Mouse (Mus musculus) lung, postnatal 36 days (tissue): ENCODE data around the gene Rbpjl.

Experiments used
- DNase-seq: peaks from one replicate; pipeline ENCODE4 v3.0.0; 2022; ENCODE audit warnings: mixed read lengths

The Rbpjl gene

GRCm38 (mm10) chr2:164449341-164450042 is 46.6 kb downstream of the Rbpjl start:
- DNase-seq: peak; percentile 59

DNA sequence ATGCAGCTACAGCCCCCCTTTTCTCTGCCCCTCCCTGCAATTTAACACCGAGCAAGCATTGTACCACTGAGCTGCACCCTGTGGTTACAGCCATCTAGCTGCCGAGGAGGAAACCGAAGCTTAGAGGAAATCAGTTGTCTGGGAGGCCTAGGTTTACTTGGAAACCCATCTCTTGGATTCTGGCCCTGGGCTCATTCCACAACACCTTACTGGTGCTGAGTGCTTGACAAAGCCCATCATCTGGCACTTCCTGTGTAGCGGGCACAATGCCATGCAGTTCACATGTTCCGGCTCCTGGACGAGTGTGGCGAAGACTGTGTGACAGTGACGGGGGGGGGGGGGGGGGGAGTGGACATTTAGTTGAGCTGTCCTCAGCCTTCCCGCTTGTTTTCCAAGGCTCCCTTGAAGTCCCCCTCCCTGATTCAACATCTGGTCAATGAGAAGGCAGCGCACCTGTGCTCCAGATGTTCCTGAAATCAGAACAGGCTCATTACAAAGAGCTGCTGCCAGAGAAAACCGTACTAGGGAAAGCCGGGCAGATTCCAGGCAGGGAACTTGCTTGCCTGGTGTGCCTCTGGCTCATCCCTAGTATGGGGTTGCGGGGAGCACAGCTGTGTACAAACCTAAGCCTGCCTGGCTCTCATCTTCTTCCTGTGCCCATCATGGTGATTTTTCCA is 49.2 kb downstream of the Rbpjl start:
- peak; percentile 75 for DNase-seq

- peak; percentile 54 for DNase-seq
Measured at GRCm38 (mm10) chr2:164453047-164453757, 50.3 kb downstream of the Rbpjl start.

DNA sequence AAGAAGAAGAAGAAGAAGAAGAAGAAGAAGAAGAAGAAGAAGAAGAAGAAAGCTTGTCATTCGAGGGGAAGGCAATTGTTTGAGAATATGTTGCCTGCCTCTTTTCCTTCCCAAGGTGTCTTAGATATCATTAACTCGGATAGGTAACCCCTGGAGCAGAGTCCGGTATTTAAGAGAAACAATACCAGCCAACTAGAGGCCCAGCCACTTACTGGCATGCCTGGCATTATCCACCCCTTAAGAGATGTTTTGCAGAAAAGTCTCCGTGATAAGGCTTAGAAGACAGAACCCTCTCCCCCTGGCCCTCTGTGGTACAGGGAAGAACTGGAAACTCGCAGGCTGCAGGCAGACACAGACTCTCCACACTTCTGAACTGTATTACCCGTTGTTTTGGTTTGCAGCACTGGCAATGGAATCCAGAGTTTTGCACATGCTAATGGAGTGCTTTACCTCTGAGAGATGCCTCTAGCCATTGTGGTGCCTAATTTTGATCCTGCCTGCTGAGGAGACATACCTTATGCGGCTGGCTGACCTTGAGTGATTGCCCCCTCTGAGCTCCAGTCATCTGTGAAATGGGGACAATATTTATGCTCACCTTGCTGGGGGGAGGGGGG is 51.1 kb downstream of the Rbpjl start:
- no peak for DNase-seq

- peak; percentile 95 for DNase-seq
Measured at GRCm38 (mm10) chr2:164454846-164455245, 51.9 kb downstream of the Rbpjl start.

DNA sequence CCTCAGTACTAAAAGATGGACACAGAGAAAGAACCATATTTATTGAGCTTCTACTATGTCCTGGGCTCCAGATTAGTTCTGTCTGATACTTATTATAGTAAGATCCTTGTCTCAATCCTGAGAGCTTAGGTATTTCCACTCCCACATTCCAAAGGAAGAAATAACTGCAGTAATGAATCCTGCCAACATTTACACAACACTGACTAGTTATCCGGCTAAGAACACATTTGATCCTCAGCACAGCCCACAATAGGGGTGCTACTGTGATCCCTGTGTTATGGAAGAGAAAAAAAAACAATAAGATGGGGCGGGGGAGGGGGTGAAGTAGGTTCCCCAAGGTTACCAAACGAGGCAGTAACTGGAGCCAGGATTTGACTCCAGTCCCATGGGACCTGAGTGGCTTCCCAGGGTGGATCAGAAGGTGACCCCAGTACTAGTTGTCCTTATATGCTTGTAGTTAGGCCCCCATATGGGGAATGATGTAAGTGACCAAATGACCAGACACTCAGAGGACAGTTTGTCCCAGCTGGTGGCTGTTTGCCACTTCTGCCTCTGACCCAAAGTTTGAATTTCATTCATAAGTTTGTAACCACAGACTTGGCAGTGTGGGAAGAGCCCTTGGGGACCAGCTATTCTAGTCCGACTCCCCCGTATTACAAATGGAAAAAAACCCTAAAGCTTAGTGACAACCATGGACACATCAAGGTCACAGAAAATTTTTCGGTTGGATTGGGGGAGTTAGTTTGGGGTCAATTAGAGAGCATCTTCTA is 52.7 kb downstream of the Rbpjl start:
- DNase-seq: peak; percentile 58

- no peak for DNase-seq
Measured at GRCm38 (mm10) chr2:164456413-164456812, 53.5 kb downstream of the Rbpjl start.

DNA sequence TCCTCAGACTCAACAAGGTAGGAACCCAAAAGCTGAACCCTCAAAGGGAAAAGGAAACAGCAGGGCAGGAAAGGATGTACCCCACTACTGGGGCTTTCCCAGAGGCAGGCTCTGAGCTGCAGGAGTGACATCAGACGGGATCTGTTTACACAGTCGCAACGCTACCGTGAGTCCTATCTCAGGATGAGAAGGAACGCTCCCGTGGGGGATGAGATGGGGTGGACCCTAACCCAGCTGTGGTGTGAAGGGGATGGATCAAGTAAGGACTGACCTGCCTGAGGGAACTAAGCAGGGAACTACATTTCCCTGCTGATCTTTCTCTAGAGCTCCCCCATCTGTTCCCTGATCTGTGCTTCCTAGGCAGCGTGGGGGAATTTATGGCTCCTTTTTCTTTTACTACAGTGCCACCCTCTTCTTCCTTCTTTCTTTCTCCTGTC is 53.9 kb downstream of the Rbpjl start, which contains the start of gene Sys1:
Gene Sys1, plus strand, starts transcription at position 101 of the 437 bp plus-strand sequence.
- no peak for DNase-seq

DNA sequence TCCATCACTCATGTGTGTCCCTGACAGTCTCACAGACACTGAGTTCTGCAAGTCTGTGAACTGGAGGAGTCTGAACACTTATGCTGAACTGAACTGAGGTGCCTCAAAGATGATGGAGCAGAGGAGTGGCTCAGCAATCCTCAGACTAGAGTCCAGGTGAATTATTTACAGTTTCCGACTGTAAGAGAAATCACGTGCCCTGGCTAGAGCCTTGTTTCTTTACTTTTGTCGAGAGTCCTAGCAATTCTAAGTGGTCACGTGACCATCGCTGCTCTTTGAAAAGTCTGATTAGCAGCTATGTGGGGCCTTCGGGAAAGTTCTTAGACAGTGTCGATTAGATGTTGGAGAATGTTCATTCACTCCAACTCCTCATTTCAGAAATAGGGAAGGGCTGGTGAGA is 55.0 kb downstream of the Rbpjl start:
- peak; percentile 93 for DNase-seq

DNA sequence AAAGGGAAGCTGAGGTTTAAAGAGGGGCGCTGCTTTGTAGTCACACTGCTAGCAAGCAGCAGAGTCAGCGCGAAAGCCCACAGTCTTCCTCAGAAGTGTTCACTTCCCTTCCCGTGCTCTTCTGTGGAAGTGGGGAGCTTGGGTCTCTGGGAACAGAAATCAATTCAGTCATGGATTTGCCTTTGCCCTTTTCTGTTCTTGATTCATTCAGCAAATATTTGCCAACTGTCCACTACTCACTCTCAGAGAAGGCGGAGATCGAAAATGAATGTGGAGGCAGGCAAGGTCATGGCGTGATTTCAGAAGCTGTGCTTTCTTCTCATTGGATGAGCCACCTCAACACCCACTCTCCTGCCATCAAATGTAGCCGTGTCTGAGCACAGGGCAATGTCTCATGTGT is 55.6 kb downstream of the Rbpjl start:
- peak; percentile 64 for DNase-seq

DNA sequence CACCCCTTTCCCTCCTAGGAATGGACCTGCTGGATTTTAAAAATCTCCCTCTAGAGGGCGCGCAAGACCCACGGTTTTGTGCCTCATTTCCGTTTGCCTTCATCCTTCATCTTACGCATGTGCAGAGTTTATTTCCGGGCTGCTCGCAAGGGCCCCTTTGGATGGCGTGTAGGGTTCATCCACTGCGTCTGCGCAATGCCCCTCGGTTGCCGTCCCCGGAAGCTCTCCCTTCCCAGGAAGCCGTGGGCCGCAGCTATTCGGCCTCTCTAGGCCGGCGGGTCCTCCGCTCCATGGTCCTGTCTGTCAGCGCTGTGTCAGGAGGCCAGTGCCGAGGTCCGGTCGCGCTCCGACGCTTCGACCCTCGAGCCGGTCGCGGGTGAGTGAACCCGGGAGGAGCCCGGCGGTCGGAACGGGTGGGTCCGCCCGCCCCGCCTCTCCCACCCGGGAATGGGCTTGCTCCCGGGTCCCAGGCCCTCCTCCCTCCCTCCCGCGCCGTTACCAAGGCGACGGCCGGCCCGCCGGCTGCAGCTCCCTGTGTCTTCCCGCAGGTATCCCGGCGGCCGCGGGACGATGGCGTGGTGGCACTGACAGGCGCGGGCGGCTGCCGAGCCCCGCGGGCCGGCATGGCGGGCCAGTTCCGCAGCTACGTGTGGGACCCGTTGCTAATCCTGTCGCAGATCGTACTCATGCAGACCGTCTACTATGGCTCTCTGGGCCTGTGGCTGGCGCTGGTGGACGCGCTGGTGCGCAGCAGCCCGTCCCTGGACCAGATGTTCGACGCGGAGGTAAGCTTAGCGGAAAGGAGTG is 58.0 kb downstream of the Rbpjl start, which contains the start of gene Gm20458:
Gene Gm20458, plus strand, starts transcription at position 223 of the 807 bp plus-strand sequence.
- DNase-seq: peak; percentile 98
